15 mouse cellular contexts compared by ENCODE assay signal in genomic region chr2:5642624-5643023, GRCm38 (mm10).
DNase-seq lines count a peak whose midpoint lies in the region; ATAC-seq and TF ChIP-seq lines count a peak whose summit lies in the region.
"Had no signal": no experiment of that assay in that cellular context is flagged by ENCODE, and none has a peak within 500 bp of the region (broad histone marks: within the 10 kb centered on the region; RNA-seq: fewer than 3 reads in every experiment).

No protein-coding gene starts in this region.

- no peak overlapping the region for H3K4me2 ChIP-seq in intestine, embryonic 16.5 days (ENCODE audit: low read depth, low read length)
- no peak overlapping the region for H3K4me2 ChIP-seq in intestine, postnatal 0 days (replicated peaks; ENCODE audit: low read depth)
- H3K4me2 ChIP-seq: liver, embryonic 15.5 days; midbrain, embryonic 12.5 days had no signal

- 53% methylated on average over 5 of the region's 5 CpGs for WGBS in intestine, embryonic 16.5 days
- 52% methylated on average over 5 of the region's 5 CpGs for WGBS in intestine, postnatal 0 days

- H3K4me3 ChIP-seq in intestine, embryonic 16.5 days (ENCODE audit: low read length), result no peak overlapping the region
- H3K4me3 ChIP-seq in intestine, postnatal 0 days (ENCODE audit: low read depth, low read length), result no peak overlapping the region
- H3K4me3 ChIP-seq: liver, embryonic 15.5 days; midbrain, embryonic 12.5 days had no signal

- H3K27ac ChIP-seq in intestine, embryonic 16.5 days (ENCODE audit: low read length), result 0 out of 2 replicates have a peak overlapping the region, but pooled peaks have one; percentile 6
- H3K27ac ChIP-seq in intestine, postnatal 0 days (ENCODE audit: low read depth, low read length), result no peak overlapping the region
- H3K27ac ChIP-seq: liver, embryonic 15.5 days; midbrain, embryonic 12.5 days had no signal

- no peaks in the 10 kb centered on the region for H3K27me3 ChIP-seq in intestine, embryonic 16.5 days (replicated peaks; ENCODE audit: control insufficient read depth, insufficient read depth, low read length)
- H3K27me3 ChIP-seq in intestine, postnatal 0 days (replicated peaks; ENCODE audit: control insufficient read depth, insufficient read depth, low read length), result no peaks in the 10 kb centered on the region
- H3K27me3 ChIP-seq: liver, embryonic 15.5 days; midbrain, embryonic 12.5 days had no signal

- no peak for TF ChIP-seq CTCF in intestine, postnatal 0 days (IDR thresholded peaks at IDR 0.05; ENCODE audit: low read depth)

- peaks cover 27% of the 10 kb centered on the region for H3K4me1 ChIP-seq in intestine, embryonic 16.5 days (ENCODE audit: control insufficient read depth, insufficient read depth, low read length)
- H3K4me1 ChIP-seq in intestine, postnatal 0 days (replicated peaks; ENCODE audit: control insufficient read depth, insufficient read depth, low read length), result peaks cover 12% of the 10 kb centered on the region
- H3K4me1 ChIP-seq: midbrain, embryonic 12.5 days had no signal

- DNase-seq in induced T-regulatory cell, adult 2 months (ENCODE audit: low read depth), result peak; percentile 63
- peak; percentile 52 to 77 for DNase-seq in thymus, adult 18-20 months
- no peak for DNase-seq in c-Kit-positive CD71-positive TER-119-positive erythroid progenitor cells, embryonic 14.5 days (ENCODE audit: low spot score)
- DNase-seq in gastrocnemius, postnatal 10 days, result no peak
- DNase-seq in kidney, adult 8-10 months, result no peak
- DNase-seq: cerebellum, postnatal 36 days; heart, adult 18-20 months; heart, postnatal 4 days; kidney, adult 9 months; right cerebral cortex, postnatal 25 days had no signal

- H3K9me3 ChIP-seq in intestine, embryonic 16.5 days (ENCODE audit: control insufficient read depth, low read length), result no peaks in the 10 kb centered on the region
- H3K9me3 ChIP-seq in intestine, postnatal 0 days (ENCODE audit: control insufficient read depth), result no peaks in the 10 kb centered on the region
- H3K9me3 ChIP-seq: liver, embryonic 15.5 days; midbrain, embryonic 12.5 days had no signal

- no peak for ATAC-seq in intestine, embryonic 16.5 days
- ATAC-seq in intestine, postnatal 0 days, result no peak
- peak; percentile 98 for ATAC-seq in CD4-positive, CD25-positive, alpha-beta regulatory T cell, adult 4 months

- H3K9ac ChIP-seq in intestine, embryonic 16.5 days (ENCODE audit: low read depth, low read length), result no peak overlapping the region
- no peak overlapping the region for H3K9ac ChIP-seq in intestine, postnatal 0 days (ENCODE audit: low read depth, low read length)
- H3K9ac ChIP-seq: liver, embryonic 15.5 days; midbrain, embryonic 12.5 days had no signal

- H3K36me3 ChIP-seq in intestine, embryonic 16.5 days (ENCODE audit: control insufficient read depth, insufficient read depth, low read length), result no peaks in the 10 kb centered on the region
- no peaks in the 10 kb centered on the region for H3K36me3 ChIP-seq in intestine, postnatal 0 days (ENCODE audit: control insufficient read depth, insufficient read depth)
- H3K36me3 ChIP-seq: liver, embryonic 15.5 days; midbrain, embryonic 12.5 days had no signal

Comparison
In these comparisons a context has a peak if more than half of its experiments do, and no peak if none do; other contexts are left out.
1. DNase-seq: peak in induced T-regulatory cell, adult 2 months (single experiment) and thymus, adult 18-20 months (2 of 2); none in c-Kit-positive CD71-positive TER-119-positive erythroid progenitor cells, embryonic 14.5 days (single experiment), gastrocnemius, postnatal 10 days (single experiment) and kidney, adult 8-10 months (0 of 2).